Mouse (Mus musculus) CH12.LX (cell line): Measurements from ENCODE around the gene St8sia1. TPM values are rescaled to one million over a fixed set of nuclear protein-coding genes. Genes with fewer than 3 reads are reported as not detected.

ENCODE experiments used
- DNase-seq: peaks from one replicate; pipeline ENCODE4 v3.0.0-alpha.2; 2013; ENCODE audit errors: extremely low read depth
- H3K27ac ChIP-seq: 2 replicates; pipeline ENCODE4 v1.5.1; 2012; ENCODE audit warnings: low read depth, mild to moderate bottlenecking, control low read depth, moderate library complexity; ENCODE audit not compliant: insufficient read depth
- H3K27me3 ChIP-seq: replicated peaks from 2 replicates; pipeline ENCODE3; 2012; ENCODE audit warnings: inconsistent platforms
- H3K36me3 ChIP-seq, 2 experiments: replicated peaks in 1 of 2; 2 replicates each; pipeline versions ENCODE3 to v1.6.1; 2012; ENCODE audit warnings: inconsistent platforms in 1 of 2, low read length in 1 of 2, mild to moderate bottlenecking in 1 of 2, mixed read lengths in 1 of 2, moderate library complexity in 1 of 2; ENCODE audit not compliant: control insufficient read depth in 1 of 2, insufficient read depth in 1 of 2
- H3K4me1 ChIP-seq, 2 experiments: 2 replicates each; pipeline ENCODE4 v1.6.1; 2012; ENCODE audit warnings: inconsistent platforms in 1 of 2, moderate library complexity in 1 of 2; ENCODE audit not compliant: insufficient read depth in 2 of 2, control insufficient read depth in 1 of 2
- H3K4me2 ChIP-seq: 2 replicates; pipeline ENCODE4 v1.6.1; 2012; ENCODE audit warnings: low read depth, mild to moderate bottlenecking, control low read depth; ENCODE audit not compliant: poor library complexity, insufficient read depth, severe bottlenecking
- H3K4me3 ChIP-seq, 3 experiments: fragments of 150-350 bp in 1 of 3; sonication (generic) in 1 of 3; replicated peaks in 1 of 3; 2 replicates each; pipeline versions ENCODE3 to v1.5.1; 2011 to 2012; ENCODE audit warnings: low read depth in 2 of 3, low read length in 2 of 3, mild to moderate bottlenecking in 2 of 3, moderate library complexity in 2 of 3, control low read depth in 1 of 3, improper control_type of control experiment in 1 of 3, inconsistent platforms in 1 of 3, mixed read lengths in 1 of 3; ENCODE audit not compliant: poor library complexity in 1 of 3
- H3K79me2 ChIP-seq: replicated peaks from 2 replicates; pipeline ENCODE4 v1.6.1; 2012; ENCODE audit warnings: mild to moderate bottlenecking, moderate library complexity; ENCODE audit not compliant: control insufficient read depth, poor library complexity, insufficient read depth, severe bottlenecking; ENCODE audit errors: extremely low read depth
- H3K9ac ChIP-seq: 2 replicates; pipeline ENCODE4 v1.6.1; 2012; ENCODE audit warnings: low read depth, mild to moderate bottlenecking, control low read depth, moderate library complexity; ENCODE audit not compliant: insufficient read depth
- H3K9me3 ChIP-seq: replicated peaks from 2 replicates; pipeline ENCODE3; 2012; ENCODE audit warnings: low read length, inconsistent platforms, mixed read lengths
- BHLHE40 ChIP-seq: IDR thresholded peaks from 2 replicates; pipeline ENCODE4 v1.6.1; 2011; ENCODE audit warnings: mild to moderate bottlenecking, low read depth, low read length, improper control_type of control experiment
- CHD1 ChIP-seq: IDR thresholded peaks from 2 replicates; pipeline ENCODE4 v1.6.1; 2012; ENCODE audit warnings: low read depth, low read length, improper control_type of control experiment, inconsistent platforms
- CHD2 ChIP-seq: IDR thresholded peaks from 2 replicates; pipeline ENCODE4 v1.6.1; 2011; ENCODE audit warnings: low read length, improper control_type of control experiment
- CTCF ChIP-seq, 2 experiments: IDR thresholded peaks in 1 of 2; conservative IDR thresholded peaks in 1 of 2; 2 replicates each; pipeline ENCODE4 v1.5.1; 2011 to 2012; ENCODE audit warnings: low read depth in 2 of 2, low read length in 2 of 2, improper control_type of control experiment in 1 of 2, inconsistent platforms in 1 of 2, mild to moderate bottlenecking in 1 of 2, moderate library complexity in 1 of 2
- E2F4 ChIP-seq: IDR thresholded peaks from 2 replicates; pipeline ENCODE4 v1.6.1; 2011; ENCODE audit warnings: low read depth, low read length, improper control_type of control experiment; ENCODE audit not compliant: insufficient replicate concordance
- EP300 ChIP-seq: IDR thresholded peaks from 2 replicates; pipeline ENCODE4 v1.6.1; 2011; ENCODE audit warnings: low read length, improper control_type of control experiment
- ETS1 ChIP-seq: conservative IDR thresholded peaks from 2 replicates; pipeline ENCODE4 v1.6.1; 2012; ENCODE audit warnings: low read depth, mild to moderate bottlenecking, inconsistent platforms, low read length, improper control_type of control experiment, moderate library complexity
- GABPA ChIP-seq: IDR thresholded peaks from 2 replicates; pipeline ENCODE4 v1.6.1; 2012; ENCODE audit warnings: low read depth, low read length, improper control_type of control experiment, inconsistent platforms; ENCODE audit not compliant: insufficient replicate concordance
- HCFC1 ChIP-seq: IDR thresholded peaks from 2 replicates; pipeline ENCODE4 v1.6.1; 2012; ENCODE audit warnings: low read depth, mild to moderate bottlenecking, inconsistent platforms, low read length, improper control_type of control experiment
- JUN ChIP-seq: IDR thresholded peaks from 2 replicates; pipeline ENCODE4 v1.6.1; 2011; ENCODE audit warnings: low read depth, mild to moderate bottlenecking, low read length, improper control_type of control experiment, moderate library complexity; ENCODE audit not compliant: insufficient read depth
- JUND ChIP-seq: conservative IDR thresholded peaks from 2 replicates; pipeline ENCODE4 v1.6.1; 2011; ENCODE audit warnings: low read depth, low read length, improper control_type of control experiment
- KAT2A ChIP-seq: IDR thresholded peaks from 2 replicates; pipeline ENCODE4 v1.6.1; 2012; ENCODE audit warnings: low read length, improper control_type of control experiment, inconsistent platforms; ENCODE audit not compliant: insufficient replicate concordance
- MAFK ChIP-seq: IDR thresholded peaks from 2 replicates; pipeline ENCODE4 v1.6.1; 2011; ENCODE audit warnings: low read length, improper control_type of control experiment; ENCODE audit not compliant: insufficient replicate concordance
- MAZ ChIP-seq: IDR thresholded peaks from 2 replicates; pipeline ENCODE4 v1.6.1; 2012; ENCODE audit warnings: low read depth, mild to moderate bottlenecking, inconsistent platforms, low read length, improper control_type of control experiment, moderate library complexity
- MEF2A ChIP-seq: IDR thresholded peaks from 2 replicates; pipeline ENCODE4 v1.6.1; 2014; ENCODE audit warnings: low read depth, mild to moderate bottlenecking, inconsistent platforms, low read length, improper control_type of control experiment, borderline replicate concordance
- MXI1 ChIP-seq: IDR thresholded peaks from 2 replicates; pipeline ENCODE4 v1.6.1; 2011; ENCODE audit warnings: mild to moderate bottlenecking, low read depth, low read length, improper control_type of control experiment
- MYC ChIP-seq: IDR thresholded peaks from 2 replicates; pipeline ENCODE4 v1.6.1; 2011; ENCODE audit warnings: low read depth, mild to moderate bottlenecking, improper control_type of control experiment, low read length
- NELFE ChIP-seq: IDR thresholded peaks from 2 replicates; pipeline ENCODE4 v1.6.1; 2011; ENCODE audit warnings: low read depth, low read length, improper control_type of control experiment
- POLR2A ChIP-seq: IDR thresholded peaks from 2 replicates; pipeline ENCODE4 v1.6.1; 2011; ENCODE audit warnings: low read depth, mild to moderate bottlenecking, improper control_type of control experiment, low read length
- RCOR1 ChIP-seq: conservative IDR thresholded peaks from 2 replicates; pipeline ENCODE4 v1.6.1; 2012; ENCODE audit warnings: low read depth, mild to moderate bottlenecking, inconsistent platforms, low read length, improper control_type of control experiment
- SIN3A ChIP-seq: IDR thresholded peaks from 2 replicates; pipeline ENCODE4 v1.6.1; 2012; ENCODE audit warnings: low read length, improper control_type of control experiment, inconsistent platforms
- SMC3 ChIP-seq: IDR thresholded peaks from 2 replicates; pipeline ENCODE4 v1.6.1; 2011; ENCODE audit warnings: low read depth, low read length, improper control_type of control experiment
- TBP ChIP-seq: conservative IDR thresholded peaks from 2 replicates; pipeline ENCODE4 v1.6.1; 2011; ENCODE audit warnings: low read depth, low read length, improper control_type of control experiment
- UBTF ChIP-seq: IDR thresholded peaks from 2 replicates; pipeline ENCODE4 v1.6.1; 2012; ENCODE audit warnings: low read depth, mild to moderate bottlenecking, inconsistent platforms, low read length, improper control_type of control experiment, moderate library complexity
- USF1 ChIP-seq: IDR thresholded peaks from 2 replicates; pipeline ENCODE4 v1.6.1; 2014; ENCODE audit warnings: low read depth, mild to moderate bottlenecking, inconsistent platforms, low read length, improper control_type of control experiment
- USF2 ChIP-seq: conservative IDR thresholded peaks from 2 replicates; pipeline ENCODE4 v1.6.1; 2011; ENCODE audit warnings: low read depth, low read length, improper control_type of control experiment
- ZC3H11A ChIP-seq: IDR thresholded peaks from 2 replicates; pipeline ENCODE4 v1.6.1; 2012; ENCODE audit warnings: low read depth, mild to moderate bottlenecking, inconsistent platforms, low read length, improper control_type of control experiment
- dilution Hi-C: fragments of 300-500 bp; cut with MboI; formaldehyde crosslinking; loops from 2 replicates; pipeline ENCODE4 v1.14.3; 2020; ENCODE audit warnings: low sequenced_read_pairs; ENCODE audit not compliant: extremely low pct_unique_long_range_greater_than_20kb, extremely low pct_ligation_motif_present
- in situ Hi-C: fragments of 300-500 bp; cut with MboI; formaldehyde crosslinking; loops from 3 replicates; pipeline ENCODE4 v1.14.3; 2019; ENCODE audit warnings: low sequenced_read_pairs, low pct_ligation_motif_present, low pct_unique_long_range_greater_than_20kb, mixed read lengths
- polyA plus RNA-seq: library from polyadenylated mRNA; unstranded; fragments of >175 nt; gene quantifications from 2 replicates; pipeline ENCODE4 v1.2.1, GENCODE M21; 2012; ENCODE audit warnings: low read depth; ENCODE audit not compliant: insufficient read length
- total RNA-seq, 2 experiments: library from RNA; depleted of rRNA; stranded (reverse); fragments of 300-350 nt in 1 of 2; fragments of >200 nt in 1 of 2; gene quantifications; 2 replicates each; pipeline ENCODE4 v1.2.3; 2012 to 2014

The St8sia1 gene
- total and polyA plus RNA-seq, 3 experiments: 0.13 to 0.51 (median 0.20) TPM

DNA sequence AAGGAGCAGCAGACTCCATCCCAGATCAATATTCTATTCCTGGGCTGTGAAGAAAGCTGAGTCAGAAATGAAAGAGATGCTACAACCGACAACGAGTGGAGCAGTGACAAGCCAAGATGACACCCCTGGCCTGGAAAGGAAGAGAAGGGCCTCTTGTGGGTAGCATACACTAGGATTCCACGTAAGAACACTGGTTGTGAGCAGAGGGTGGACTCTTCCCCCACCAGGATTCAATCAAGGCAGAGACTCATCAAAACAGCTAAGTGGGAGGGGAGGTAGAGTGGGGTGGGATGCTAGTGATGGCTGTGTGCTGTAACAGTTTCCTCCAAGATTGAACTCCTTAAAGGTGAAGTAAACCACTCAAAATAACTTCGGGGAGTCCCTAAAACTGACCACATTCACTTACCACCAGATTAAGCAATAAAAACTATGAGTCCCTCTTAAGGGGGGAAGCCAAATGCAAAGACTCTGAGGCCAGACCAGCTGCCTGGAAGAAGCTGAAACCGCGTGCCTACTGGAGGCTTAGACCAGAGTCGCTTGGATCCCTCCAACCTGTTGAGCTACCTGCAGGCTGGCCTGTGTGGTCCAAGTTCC, 11.8 kb downstream of the St8sia1 start:
- dilution Hi-C loops: no loop called here

DNA sequence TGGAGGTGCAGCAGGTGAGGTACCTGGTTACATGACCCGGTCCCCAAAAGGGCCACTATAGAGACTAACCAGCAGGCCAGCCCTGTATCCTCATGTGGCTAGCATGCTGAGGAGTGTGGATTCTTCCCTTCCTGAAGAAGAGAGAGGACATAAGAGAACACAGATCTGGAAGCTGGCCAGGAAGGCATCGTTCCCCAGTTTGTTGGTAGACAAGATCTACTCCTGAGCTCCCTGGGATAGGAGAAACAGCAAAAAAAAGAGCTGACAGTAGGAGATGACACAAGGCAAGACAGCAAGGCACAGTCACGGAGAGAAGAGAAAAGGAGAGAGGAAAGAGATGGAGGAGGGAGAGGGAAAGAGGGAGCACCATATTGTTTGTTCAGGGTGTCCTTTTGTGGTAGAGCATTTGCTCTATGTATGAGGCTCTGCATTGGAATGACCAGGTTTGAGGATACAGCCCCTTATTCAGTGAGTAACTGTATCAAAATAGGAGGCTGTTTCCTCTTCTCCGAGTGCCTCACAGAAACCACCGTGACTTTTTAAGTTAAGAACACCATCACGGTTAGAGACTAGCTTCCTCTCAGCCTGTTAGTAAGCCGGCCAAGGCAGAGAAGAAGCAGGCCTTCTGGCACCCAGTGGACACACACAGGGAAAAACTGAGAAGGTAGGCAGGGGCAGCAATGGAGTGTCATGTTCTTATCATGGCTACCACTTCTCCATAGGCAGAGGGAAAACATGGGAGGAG, 12.5 kb downstream of the St8sia1 start:
- no peak overlapping the region for H3K4me3 ChIP-seq

More for the DNA sequence above, 11.8 kb downstream of the St8sia1 start:
- Histone ChIP-seq H3K79me2 (no peaks in the 10 kb centered on the region), H3K4me2 (peak overlapping the region; percentile 41), H3K4me1 (peaks cover 24 to 47% of the 10 kb centered on the region in 2 experiments), H3K36me3 (no peaks in the 10 kb centered on the region), H3K27me3 (no peaks in the 10 kb centered on the region), H3K9me3 (no peaks in the 10 kb centered on the region), H3K4me3 (no peak overlapping the region), H3K27ac (no peak overlapping the region; the same call in 1 of the 2 replicates), H3K9ac (peak overlapping the region; percentile 11; the same call in 1 of the 2 replicates)
- in situ Hi-C loops: loop anchor here (25.0 kb wide), 1 partner anchor 90 kb away; no protein-coding TSS in a partner anchor
- peak; percentile 79 for TF ChIP-seq MEF2A
- no peak for TF ChIP-seq MAFK
- TF ChIP-seq ETS1: 0 out of 2 replicates have a peak, but pooled peaks have one; percentile 24
- DNase-seq: peak; percentile 46

DNA sequence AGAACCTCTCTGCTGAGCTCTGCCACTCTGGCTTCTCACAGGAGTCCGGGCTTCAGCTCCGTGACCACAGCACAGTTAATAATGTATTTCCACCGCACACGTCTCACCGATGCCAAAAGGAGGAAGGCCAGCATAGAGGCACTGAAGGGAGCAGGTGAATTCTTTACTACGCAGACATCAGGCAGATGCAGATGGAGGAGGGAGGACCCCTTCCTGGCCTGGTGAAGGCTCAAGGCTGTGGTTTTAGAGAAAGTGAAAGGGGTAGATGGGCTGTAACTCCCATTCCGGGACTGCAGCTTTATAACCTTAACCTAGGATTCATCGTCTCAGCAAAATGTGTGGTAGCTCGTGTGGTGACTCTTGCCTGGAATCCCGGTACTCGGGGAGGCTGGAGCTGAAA, 13.9 kb downstream of the St8sia1 start:
- Histone ChIP-seq H3K79me2 (no peaks in the 10 kb centered on the region), H3K9me3 (no peaks in the 10 kb centered on the region), H3K27ac (no peak overlapping the region), H3K4me2 (no peak overlapping the region), H3K4me1 (peaks cover 22 to 53% of the 10 kb centered on the region in 2 experiments), H3K27me3 (no peaks in the 10 kb centered on the region), H3K9ac (no peak overlapping the region), H3K36me3 (no peaks in the 10 kb centered on the region), H3K4me3 (no peak overlapping the region)
- DNase-seq: no peak
- in situ Hi-C loops: loop anchor here (25.0 kb wide), 1 partner anchor 88 kb away; no protein-coding TSS in a partner anchor
- dilution Hi-C loops: no loop called here
- TF ChIP-seq MAZ: no peak
- no peak for TF ChIP-seq SMC3
- TF ChIP-seq ZC3H11A: no peak
- no peak for TF ChIP-seq CHD1
- TF ChIP-seq HCFC1: no peak
- no peak for TF ChIP-seq NELFE
- no peak for TF ChIP-seq ETS1
- no peak for TF ChIP-seq USF1
- no peak for TF ChIP-seq BHLHE40
- TF ChIP-seq MYC: no peak
- TF ChIP-seq E2F4: no peak
- TF ChIP-seq RCOR1: no peak
- no peak for TF ChIP-seq POLR2A
- TF ChIP-seq CHD2: no peak
- no peak for TF ChIP-seq GABPA
- no peak for TF ChIP-seq UBTF

More for the DNA sequence above, 12.5 kb downstream of the St8sia1 start:
- no peak for TF ChIP-seq USF2
- TF ChIP-seq EP300: no peak
- TF ChIP-seq SIN3A: no peak
- TF ChIP-seq ETS1: no peak
- no peak for TF ChIP-seq KAT2A
- TF ChIP-seq CTCF (conservative IDR thresholded peaks at IDR 0.05 in 1 of 2, IDR thresholded peaks at IDR 0.05 in 1 of 2; ENCODE audit: low read depth in 2 of 2, low read length in 2 of 2): no peak
- TF ChIP-seq TBP: no peak
- TF ChIP-seq MYC: no peak
- no peak for TF ChIP-seq MAFK
- TF ChIP-seq NELFE: no peak
- TF ChIP-seq JUN: no peak
- TF ChIP-seq MXI1: no peak
- TF ChIP-seq JUND: no peak
- no peak for TF ChIP-seq HCFC1
- Histone ChIP-seq H3K36me3 (no peaks in the 10 kb centered on the region), H3K27me3 (no peaks in the 10 kb centered on the region), H3K4me2 (no peak overlapping the region; the same call in 1 of the 2 replicates), H3K27ac (no peak overlapping the region), H3K9ac (0 out of 2 replicates have a peak overlapping the region, but pooled peaks have one; percentile 11), H3K9me3 (no peaks in the 10 kb centered on the region), H3K79me2 (no peaks in the 10 kb centered on the region), H3K4me1 (peaks cover 24 to 49% of the 10 kb centered on the region in 2 experiments)
- in situ Hi-C loops (loop anchor here (25.0 kb wide), 1 partner anchor 89 kb away; no protein-coding TSS in a partner anchor), dilution Hi-C loops (no loop called here)
- no peak for DNase-seq
